In the genomic region with DNA sequence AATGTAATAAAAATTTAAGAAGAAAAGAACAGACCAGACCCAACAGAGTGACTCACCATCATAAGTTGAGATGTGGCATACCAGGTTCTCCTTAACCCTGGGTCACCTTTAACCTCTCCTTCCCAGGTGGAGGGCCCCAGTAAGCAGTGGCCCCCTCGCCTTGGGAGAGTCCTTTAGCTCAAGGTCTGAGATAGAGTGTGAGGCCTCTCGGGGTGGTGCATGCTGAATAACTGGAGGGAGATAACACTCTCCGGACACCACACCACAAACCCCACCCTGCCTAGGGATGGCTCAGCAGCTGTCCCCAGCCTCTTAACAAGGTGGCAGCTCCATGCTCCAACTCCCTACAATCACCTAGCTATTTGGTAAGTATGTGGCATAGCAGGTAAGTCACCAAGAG, we compare ENCODE assay signal across 22 mouse cellular contexts. TPM values are rescaled to one million over a fixed set of nuclear protein-coding genes. Genes with fewer than 3 reads are reported as not detected.
DNase-seq lines count a peak whose midpoint lies in the region; ATAC-seq lines count a peak whose summit lies in the region.
"Had no signal": no experiment of that assay in that cellular context is flagged by ENCODE, and none has a peak within 500 bp of the region (broad histone marks: within the 10 kb centered on the region; RNA-seq: fewer than 3 reads in every experiment).

No protein-coding gene starts in this region.

- H3K4me2 ChIP-seq in heart, embryonic 13.5 days = peak overlapping the region; percentile 41; the same call in 1 of the 2 replicates
- peak overlapping the region; percentile 73 for H3K4me2 ChIP-seq in liver, embryonic 11.5 days
- H3K4me2 ChIP-seq in stomach, embryonic 15.5 days = no peak overlapping the region
- H3K4me2 ChIP-seq: hindbrain, embryonic 14.5 days; limb, embryonic 13.5 days had no signal

- 43% methylated on average over 3 of the region's 3 CpGs for WGBS in heart, embryonic 13.5 days
- 35% methylated on average over 3 of the region's 3 CpGs for WGBS in liver, embryonic 11.5 days
- 69% methylated on average over 3 of the region's 3 CpGs for WGBS in stomach, embryonic 15.5 days

- peak; percentile 42; the same call in 1 of the 2 replicates for ATAC-seq in heart, embryonic 13.5 days (ENCODE audit: extremely low read depth, insufficient number of reproducible peaks, low FRiP score, low TSS enrichment)
- ATAC-seq in liver, embryonic 11.5 days (replicated peaks; ENCODE audit: low FRiP score) = peak; percentile 91
- peak; percentile 86; the same call in 1 of the 2 replicates for ATAC-seq in stomach, embryonic 15.5 days (ENCODE audit: insufficient read depth, low FRiP score, low read depth)
- ATAC-seq: activated CD4-positive, CD25-positive, alpha-beta regulatory T cell, adult 4 months; forebrain, embryonic 14.5 days; Patski had no signal

- no peak overlapping the region for H3K9ac ChIP-seq in heart, embryonic 13.5 days
- H3K9ac ChIP-seq in liver, embryonic 11.5 days (ENCODE audit: low read depth, low read length) = peak overlapping the region; percentile 54
- H3K9ac ChIP-seq in stomach, embryonic 15.5 days = no peak overlapping the region
- H3K9ac ChIP-seq: hindbrain, embryonic 14.5 days; limb, embryonic 13.5 days had no signal

- peaks cover 9% of the 10 kb centered on the region for H3K4me1 ChIP-seq in heart, embryonic 13.5 days
- H3K4me1 ChIP-seq in liver, embryonic 11.5 days (replicated peaks; ENCODE audit: control insufficient read depth, insufficient read depth, low read length) = peaks cover 46% of the 10 kb centered on the region
- no peaks in the 10 kb centered on the region for H3K4me1 ChIP-seq in stomach, embryonic 15.5 days

- no peaks in the 10 kb centered on the region for H3K9me3 ChIP-seq in heart, embryonic 13.5 days
- no peaks in the 10 kb centered on the region; the same call in 1 of the 2 replicates for H3K9me3 ChIP-seq in liver, embryonic 11.5 days (ENCODE audit: control insufficient read depth, low read length)
- H3K9me3 ChIP-seq in stomach, embryonic 15.5 days = no peaks in the 10 kb centered on the region
- H3K9me3 ChIP-seq: limb, embryonic 13.5 days had no signal

- no peaks in the 10 kb centered on the region for H3K27me3 ChIP-seq in heart, embryonic 13.5 days (replicated peaks)
- no peaks in the 10 kb centered on the region for H3K27me3 ChIP-seq in liver, embryonic 11.5 days (replicated peaks; ENCODE audit: control insufficient read depth, insufficient read depth, low read length)
- H3K27me3 ChIP-seq in stomach, embryonic 15.5 days (replicated peaks) = no peaks in the 10 kb centered on the region
- H3K27me3 ChIP-seq: limb, embryonic 13.5 days; Patski had no signal

- no peak overlapping the region for H3K27ac ChIP-seq in heart, embryonic 13.5 days (replicated peaks)
- H3K27ac ChIP-seq in liver, embryonic 11.5 days (ENCODE audit: low read depth, low read length) = peak overlapping the region; percentile 33; the same call in 1 of the 2 replicates
- H3K27ac ChIP-seq in stomach, embryonic 15.5 days = no peak overlapping the region
- H3K27ac ChIP-seq: hindbrain, embryonic 14.5 days; limb, embryonic 13.5 days had no signal

- no peak for DNase-seq in heart, postnatal 36 days
- peak; percentile 26 to 35 for DNase-seq in spleen, postnatal 36 days (ENCODE audit: low spot score in 2 of 2)
- no peak for DNase-seq in spleen, postnatal 14 days (ENCODE audit: low spot score in 2 of 2)
- DNase-seq in liver, embryonic 11.5 days (ENCODE audit: low spot score) = no peak
- DNase-seq in left cerebral cortex, postnatal 10 days (ENCODE audit: extremely low spot score in 1 of 2, low spot score in 2 of 2) = no peak
- DNase-seq in right cerebral cortex, adult 18-20 months = no peak
- DNase-seq: cerebellum, adult 9-10 months; gastrocnemius, postnatal 25 days; kidney, adult 11 months; kidney, postnatal 36 days; layer of hippocampus, adult 9-11 months; lung, postnatal 10 days; right cerebral cortex, postnatal 14 days; thymus, adult 18-20 months had no signal

- H3K36me3 ChIP-seq in heart, embryonic 13.5 days = no peaks in the 10 kb centered on the region
- no peaks in the 10 kb centered on the region for H3K36me3 ChIP-seq in liver, embryonic 11.5 days (ENCODE audit: control insufficient read depth, insufficient read depth, low read length)
- H3K36me3 ChIP-seq in stomach, embryonic 15.5 days = no peaks in the 10 kb centered on the region
- H3K36me3 ChIP-seq: limb, embryonic 13.5 days had no signal

- intact Hi-C loops in heart, postnatal 36 days (cut with DNase I) = no loop called here
- intact Hi-C loops in left cerebral cortex, postnatal 10 days (cut with DNase I) = no loop called here

- H3K4me3 ChIP-seq in heart, embryonic 13.5 days = no peak overlapping the region; the same call in 1 of the 2 replicates
- H3K4me3 ChIP-seq in liver, embryonic 11.5 days (ENCODE audit: low read depth, low read length) = peak overlapping the region; percentile 44
- no peak overlapping the region for H3K4me3 ChIP-seq in stomach, embryonic 15.5 days (replicated peaks)
- H3K4me3 ChIP-seq: limb, embryonic 13.5 days; megakaryocyte, embryonic 14.5 days had no signal

RNA-seq across cellular contexts. Expression of a gene that starts 1.6 kb away (rescaled TPM):
- 16.2 and 18.7 TPM in 2 replicates for polyA plus RNA-seq in heart, embryonic 13.5 days (2015; fragmentation: Nextera tagmentation; extraction: Ambion mirVana)
- 10 to 100 TPM; 26.4 to 27.9 TPM for total RNA-seq in heart, postnatal 36 days (2021)
- polyA plus RNA-seq in liver, embryonic 11.5 days (2014; fragmentation: Nextera tagmentation; extraction: Ambion mirVana) = 74.7 TPM in 2 replicates
- 4.9 and 7.3 TPM in 2 replicates for polyA plus RNA-seq in stomach, embryonic 15.5 days (2015; fragmentation: Nextera tagmentation; extraction: Ambion mirVana)
- total RNA-seq in left cerebral cortex, postnatal 10 days (2021) = 1 to 10 TPM; 7.2 to 8.9 TPM
- polyA plus RNA-seq: activated CD4-positive, CD25-positive, alpha-beta regulatory T cell, adult 4 months had no signal

Comparison
In these comparisons a context has a peak if more than half of its experiments do, and no peak if none do; other contexts are left out.
1. DNase-seq: peak in spleen, postnatal 36 days (2 of 2); none in heart, postnatal 36 days (0 of 2), spleen, postnatal 14 days (0 of 2), liver, embryonic 11.5 days (single experiment), left cerebral cortex, postnatal 10 days (0 of 2) and right cerebral cortex, adult 18-20 months (single experiment).
2. Peak in every context shown above with its lines, with median percentiles within 50 percentile points of each other: ATAC-seq.